Mouse (Mus musculus) cerebellum, adult 2 months (tissue): ENCODE data around the gene Farsa.
A peak's percentile ranks its signal among the peaks of the same experiment; 100 is the strongest.

Experiments used
- CTCF ChIP-seq: fragments of 200-500 bp; IDR thresholded peaks from 2 replicates; pipeline ENCODE4 v1.5.1; 2011; ENCODE audit warnings: low read depth, mild to moderate bottlenecking, control low read depth, low read length, moderate library complexity, borderline replicate concordance; ENCODE audit not compliant: insufficient read depth
- POLR2A ChIP-seq: fragments of 200-500 bp; IDR thresholded peaks from 2 replicates; pipeline ENCODE4 v1.6.1; 2011; ENCODE audit warnings: low read length, control low read depth, borderline replicate concordance; ENCODE audit not compliant: insufficient read depth

- no peak for TF ChIP-seq POLR2A
- peak; percentile 41; the same call in 1 of the 2 replicates for TF ChIP-seq CTCF
These were observed 57.2 kb downstream of the Farsa start for GRCm38 (mm10) chr8:84913960-84914359.
